Mouse (Mus musculus): Measurements from ENCODE around the gene Scfd2.

GRCm38 (mm10) chr5:74228938-74229337 lies 302.6 kb downstream of the Scfd2 start:
- TF ChIP-seq CTCF (IDR thresholded peaks at IDR 0.05; ENCODE audit: control insufficient read depth, insufficient read depth, insufficient replicate concordance, low read depth, low read length) (no peak), POLR2A (IDR thresholded peaks at IDR 0.05; ENCODE audit: control insufficient read depth, low read depth, low read length) (no peak)

Data from testis, adult 2 months (tissue).